Mouse (Mus musculus): Measurements from ENCODE around the gene Hnrnpf.
"Not testable (repeated sequence)": the region's sequence is repeated elsewhere in the genome, so short reads cannot be mapped to it uniquely, and the experiment has no call there.

Hnrnpf gene

GRCm38 (mm10) chr6:117900126-117901080 lies at the start of gene Hnrnpf:
TSS of gene Hnrnpf (plus strand) at chr6:117900324.
- in situ Hi-C loops (cut with MboI, MseI), result loop anchor here (10.0 kb wide), 1 partner anchor 1484 kb away; no protein-coding TSS in a partner anchor

DNA sequence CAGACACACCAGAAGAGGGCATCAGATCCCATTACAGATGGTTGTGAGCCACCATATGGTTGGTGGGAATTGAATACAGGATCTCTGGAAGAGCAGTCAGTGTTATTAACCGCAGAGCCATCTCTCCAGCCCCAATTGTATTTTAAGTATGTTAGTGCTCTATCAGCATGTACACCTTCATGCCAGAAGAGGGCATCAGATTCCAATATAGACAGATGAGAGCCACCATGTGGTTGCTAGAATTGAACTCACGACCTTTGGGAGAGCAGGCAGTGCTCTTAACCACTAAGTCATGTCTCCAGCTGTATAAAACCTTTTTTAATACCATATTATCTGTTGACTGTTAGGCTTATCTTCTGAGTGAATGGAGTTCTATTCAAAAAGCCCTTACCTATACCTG lies 48.4 kb upstream of the Hnrnpf start:
- in situ Hi-C loops (cut with MboI, MseI), result no loop called here

- in situ Hi-C loops (cut with MboI, MseI), result no loop called here
These were observed 42.1 kb upstream of the Hnrnpf start for GRCm38 (mm10) chr6:117857990-117858389.

- in situ Hi-C loops (cut with MboI, MseI), result loop anchor here (5.0 kb wide), 1 partner anchor 55 kb away; no protein-coding TSS in a partner anchor
These were observed 38.3 kb upstream of the Hnrnpf start, which contains the start of gene Zfp239 for GRCm38 (mm10) chr6:117861848-117862247. TSS of gene Zfp239 (plus strand) at chr6:117862100.

GRCm38 (mm10) chr6:117862465-117862864 lies 37.7 kb upstream of the Hnrnpf start:
- in situ Hi-C loops (cut with MboI, MseI), result loop anchor here (5.0 kb wide), 1 partner anchor 55 kb away; no protein-coding TSS in a partner anchor

- in situ Hi-C loops (cut with MboI, MseI), result loop anchor here (5.0 kb wide), 1 partner anchor 54 kb away; no protein-coding TSS in a partner anchor
These were observed 37.1 kb upstream of the Hnrnpf start for GRCm38 (mm10) chr6:117862899-117863620.

DNA sequence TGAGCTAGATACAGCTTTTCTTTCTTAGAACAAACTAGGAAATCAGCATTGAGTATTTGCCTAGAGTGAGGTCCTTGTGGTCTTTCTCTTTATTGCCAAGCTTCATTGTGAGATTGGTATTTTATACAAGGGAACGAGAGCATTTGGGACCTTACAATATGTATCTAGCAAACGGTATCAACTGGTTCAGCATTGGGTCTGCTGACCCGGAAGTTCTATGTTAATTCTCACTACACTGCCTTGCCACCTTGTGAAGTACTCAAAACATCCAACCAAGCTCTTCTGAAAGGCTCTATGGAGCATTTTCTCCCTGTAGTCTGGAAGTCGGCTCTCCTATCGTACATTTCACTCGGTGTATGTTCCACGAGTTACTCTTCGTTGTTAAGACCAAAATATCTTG lies 36.4 kb upstream of the Hnrnpf start:
- in situ Hi-C loops (cut with MboI, MseI), result loop anchor here (5.0 kb wide), 1 partner anchor 54 kb away; no protein-coding TSS in a partner anchor

GRCm38 (mm10) chr6:117868187-117868586 lies 31.9 kb upstream of the Hnrnpf start:
- in situ Hi-C loops (cut with MboI, MseI), result no loop called here

GRCm38 (mm10) chr6:117871034-117871433 lies 29.1 kb upstream of the Hnrnpf start:
- in situ Hi-C loops (cut with MboI, MseI), result no loop called here

DNA sequence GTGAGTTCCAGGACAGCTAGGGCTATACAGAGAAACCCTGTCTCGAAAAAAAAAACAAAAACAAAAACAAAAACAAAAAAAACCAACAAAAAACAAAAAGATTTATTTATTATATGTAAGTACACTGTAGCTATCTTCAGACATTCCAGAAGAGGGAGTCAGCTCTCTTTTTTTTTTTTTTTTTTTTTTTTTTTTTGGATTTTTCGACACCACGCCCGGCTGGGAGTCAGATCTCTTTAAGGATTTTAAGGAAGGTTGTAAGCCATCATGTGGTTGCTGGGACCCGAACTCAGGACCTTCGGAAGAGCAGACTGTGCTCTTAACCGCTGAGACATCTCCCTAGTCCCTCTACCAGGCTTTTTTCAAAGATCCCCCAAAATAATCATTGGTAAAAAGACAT lies 26.7 kb upstream of the Hnrnpf start:
- in situ Hi-C loops (cut with MboI, MseI), result not testable (repeated sequence)

DNA sequence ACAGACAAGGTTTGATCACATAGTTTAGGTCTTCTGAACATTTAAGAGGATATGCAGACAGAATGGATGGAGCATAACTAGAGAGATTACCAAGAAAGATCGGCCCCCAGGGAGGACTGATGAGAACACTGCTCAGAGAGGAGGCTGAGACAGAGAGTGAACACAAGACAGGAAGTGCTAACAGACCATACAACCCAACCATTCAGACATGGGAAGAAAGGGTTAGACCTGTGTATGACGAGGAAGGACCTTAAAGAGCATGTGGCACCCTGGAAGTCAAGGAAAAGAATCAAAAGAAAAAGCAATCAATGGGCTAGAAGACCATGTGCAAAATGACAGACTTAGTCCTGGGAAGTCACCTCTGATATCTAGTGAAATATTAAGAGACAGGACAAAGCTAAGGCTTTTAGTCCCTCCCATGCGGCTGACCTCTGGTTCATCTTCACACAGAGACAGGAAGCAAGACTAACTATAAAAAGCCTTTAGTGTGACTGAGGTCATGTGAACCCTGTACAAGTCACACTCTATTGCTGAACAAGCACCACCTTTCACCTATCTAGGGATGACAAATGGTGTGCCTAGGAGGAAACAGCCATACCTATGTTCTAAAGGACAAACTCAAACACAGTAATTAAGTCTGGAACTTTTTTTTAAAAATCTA lies 25.4 kb upstream of the Hnrnpf start:
- in situ Hi-C loops (cut with MboI, MseI), result no loop called here

GRCm38 (mm10) chr6:117878700-117879407 lies 21.3 kb upstream of the Hnrnpf start:
- in situ Hi-C loops (cut with MboI, MseI), result no loop called here

DNA sequence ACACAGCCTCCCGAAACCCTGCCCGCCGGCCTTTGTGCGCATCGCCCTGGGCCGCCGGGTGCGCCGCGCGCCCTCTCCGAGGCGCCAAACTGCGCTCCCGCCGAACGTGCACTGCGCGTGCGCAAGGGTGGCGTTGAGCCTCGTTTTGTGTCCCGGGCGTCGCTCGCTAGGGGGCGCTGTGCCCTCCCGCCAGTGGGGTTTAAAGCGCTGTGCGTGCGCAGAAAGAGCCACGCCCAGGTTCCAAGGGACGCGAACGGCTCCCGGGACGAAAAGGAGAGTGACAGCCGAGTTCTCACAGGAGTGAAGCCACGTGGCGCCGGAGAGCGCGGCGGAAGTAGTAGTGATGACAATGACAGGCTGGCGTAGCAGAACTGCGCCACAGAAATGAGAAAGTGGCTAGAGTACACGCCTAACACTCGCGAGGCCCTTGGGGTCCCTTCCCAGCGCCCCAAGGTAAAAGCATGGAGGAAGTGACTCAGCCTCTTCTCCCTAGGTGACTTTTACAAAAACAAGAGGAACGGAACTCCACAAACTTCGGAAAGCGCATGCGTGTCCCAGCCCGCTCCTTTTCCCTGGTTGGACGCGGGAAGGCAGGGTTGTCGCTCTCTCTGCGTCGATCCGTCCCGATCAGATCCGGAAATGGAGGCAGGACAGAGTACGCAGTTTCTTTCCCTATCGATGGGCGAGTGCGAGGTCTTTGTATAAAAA lies 20.6 kb upstream of the Hnrnpf start:
- in situ Hi-C loops (cut with MboI, MseI), result no loop called here

DNA sequence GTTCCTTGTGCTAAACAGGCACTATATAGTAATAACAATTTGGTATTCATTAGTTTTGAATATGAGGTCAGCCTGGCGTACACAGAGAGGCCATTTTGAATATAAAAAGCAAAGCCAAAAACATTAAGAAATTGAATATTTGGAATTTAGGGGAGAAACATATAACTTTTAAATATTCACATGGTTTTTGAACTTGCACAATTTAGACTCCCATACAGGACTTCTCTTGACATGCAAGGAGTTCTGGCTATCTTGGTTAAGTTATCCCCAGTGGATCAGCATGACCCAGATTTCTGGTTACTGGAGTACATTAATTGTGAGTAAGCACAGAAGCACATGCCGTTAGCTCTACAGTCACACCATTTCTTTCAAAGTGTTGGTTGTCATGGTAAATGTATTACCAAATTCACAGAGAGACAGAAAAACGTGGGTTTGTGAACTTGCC lies 19.7 kb upstream of the Hnrnpf start:
- in situ Hi-C loops (cut with MboI, MseI), result no loop called here

DNA sequence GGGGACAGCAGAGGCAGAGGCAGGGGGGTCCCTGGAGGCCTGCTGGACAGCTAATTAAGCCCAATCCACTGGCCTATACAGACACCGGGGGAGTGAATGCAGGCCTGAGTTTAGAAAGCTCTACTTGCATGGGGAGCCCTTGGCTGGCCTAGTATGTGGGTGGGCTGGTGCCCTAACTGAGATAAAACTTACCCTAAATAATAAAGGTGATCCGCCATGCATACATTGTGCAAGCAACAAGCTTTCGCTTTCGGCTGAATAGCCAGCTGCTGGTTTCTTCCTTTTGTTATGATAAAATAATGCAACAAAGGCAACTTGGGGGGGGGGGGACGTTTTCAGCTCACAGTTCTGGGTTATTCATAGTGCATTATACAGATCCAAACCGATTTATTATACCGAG lies 18.9 kb upstream of the Hnrnpf start:
- in situ Hi-C loops (cut with MboI, MseI), result no loop called here

- in situ Hi-C loops (cut with MboI, MseI), result no loop called here
These were observed 18.1 kb upstream of the Hnrnpf start for GRCm38 (mm10) chr6:117881997-117882396.

DNA sequence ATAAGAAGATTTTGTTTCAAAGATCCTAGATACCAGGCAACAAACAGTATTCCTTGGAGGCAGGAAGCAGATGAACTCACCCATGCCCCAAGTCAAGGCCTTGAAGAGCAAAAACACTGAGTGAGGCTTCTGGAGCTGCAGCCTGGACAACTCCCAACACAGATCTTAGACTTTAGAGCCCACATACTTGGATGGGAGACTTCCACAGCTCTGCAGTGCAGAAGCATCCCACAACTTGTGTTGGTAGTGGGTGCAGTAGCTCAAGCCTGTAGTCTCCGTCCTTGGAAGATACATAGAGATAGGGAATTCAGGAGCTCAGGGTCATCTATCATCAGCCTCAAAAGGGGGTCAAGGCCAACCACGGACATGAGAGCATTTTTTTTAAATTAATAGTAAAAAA lies 14.2 kb upstream of the Hnrnpf start:
- in situ Hi-C loops (cut with MboI, MseI), result no loop called here

DNA sequence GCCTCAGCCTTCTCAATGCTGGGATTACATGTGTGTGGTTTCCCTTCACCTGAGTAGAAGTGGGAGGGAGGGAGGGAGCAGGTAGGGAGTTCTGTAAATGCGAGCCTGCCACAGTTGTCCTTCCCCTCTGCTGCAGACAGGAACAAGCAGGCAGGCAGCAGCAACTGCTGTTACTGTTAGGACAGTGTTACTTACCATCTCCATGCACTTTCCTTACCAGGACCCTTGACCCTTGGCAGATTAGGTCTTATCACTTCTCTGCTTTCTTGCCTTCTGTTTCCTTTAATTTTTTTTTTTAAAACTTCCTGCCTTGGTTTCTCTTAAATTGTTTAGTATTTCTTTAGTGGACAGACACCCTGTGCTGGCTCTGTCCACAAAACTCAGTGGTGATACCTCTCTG lies 12.1 kb upstream of the Hnrnpf start:
- in situ Hi-C loops (cut with MboI, MseI), result no loop called here

DNA sequence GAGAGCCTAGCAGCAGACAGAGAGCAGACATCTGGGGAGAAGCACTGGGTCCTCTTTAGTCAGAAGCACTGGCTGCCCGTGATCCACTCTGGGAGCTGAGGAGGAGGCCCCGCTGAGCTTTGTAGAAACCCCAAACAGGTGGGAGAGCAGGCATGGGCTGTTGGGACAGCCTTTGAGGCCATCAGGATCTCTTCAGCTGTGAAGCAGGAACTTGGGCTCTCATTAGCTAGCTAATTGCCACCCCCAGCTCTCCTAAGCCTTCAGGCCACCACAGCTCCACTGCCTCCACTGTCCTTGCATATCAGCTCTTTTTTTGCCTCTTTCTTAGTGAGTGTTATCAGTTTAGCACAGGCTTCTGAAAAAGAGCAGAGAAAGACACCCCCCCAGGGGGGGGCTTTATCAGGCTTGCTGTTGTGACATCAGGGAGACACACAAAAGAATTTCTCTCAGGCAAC lies 11.5 kb upstream of the Hnrnpf start:
- in situ Hi-C loops (cut with MboI, MseI), result no loop called here

- in situ Hi-C loops (cut with MboI, MseI), result no loop called here
These were observed 9.9 kb upstream of the Hnrnpf start for GRCm38 (mm10) chr6:117890257-117890656.

Measured in T-helper 1 cell (primary cell).